Mouse (Mus musculus) layer of hippocampus, postnatal 25 days (tissue): Measurements from ENCODE around the gene Kctd7. TPM values are rescaled to one million over a fixed set of nuclear protein-coding genes. Genes with fewer than 3 reads are reported as not detected.
A peak's percentile ranks its signal among the peaks of the same experiment; 100 is the strongest.

Experiments
- DNase-seq, 2 experiments: peaks; one replicate each; pipeline ENCODE4 v3.0.0; 2022; ENCODE audit warnings: mixed read lengths in 2 of 2, low spot score in 1 of 2; ENCODE audit errors: extremely low spot score in 1 of 2
- total RNA-seq, 2 experiments: library from RNA; stranded (reverse); gene quantifications; 2 replicates each; pipeline ENCODE4 v1.2.3; 2021

Kctd7 gene
- total RNA-seq, 2 experiments from 2014 or later = 12.9 to 13.1 TPM

DNA sequence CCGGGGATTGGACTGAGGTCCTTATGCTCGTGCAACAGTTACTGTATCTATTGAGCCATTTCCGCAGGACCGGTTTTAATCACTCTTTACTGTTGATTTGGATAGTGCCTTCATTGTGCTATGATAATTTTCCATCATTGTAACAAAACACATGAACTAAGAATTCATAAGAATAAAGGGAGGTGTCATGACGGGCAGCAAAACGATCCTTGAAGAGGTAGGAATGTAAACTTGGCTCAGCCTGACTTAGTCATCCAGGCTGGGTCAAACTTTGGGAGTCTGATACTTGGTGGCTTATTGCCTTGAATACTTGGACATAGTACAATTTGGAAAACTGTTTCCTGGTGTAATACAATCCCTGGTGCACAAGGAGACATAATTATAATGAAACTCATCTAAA is 40.7 kb downstream of the Kctd7 start:
- no peak for DNase-seq

DNA sequence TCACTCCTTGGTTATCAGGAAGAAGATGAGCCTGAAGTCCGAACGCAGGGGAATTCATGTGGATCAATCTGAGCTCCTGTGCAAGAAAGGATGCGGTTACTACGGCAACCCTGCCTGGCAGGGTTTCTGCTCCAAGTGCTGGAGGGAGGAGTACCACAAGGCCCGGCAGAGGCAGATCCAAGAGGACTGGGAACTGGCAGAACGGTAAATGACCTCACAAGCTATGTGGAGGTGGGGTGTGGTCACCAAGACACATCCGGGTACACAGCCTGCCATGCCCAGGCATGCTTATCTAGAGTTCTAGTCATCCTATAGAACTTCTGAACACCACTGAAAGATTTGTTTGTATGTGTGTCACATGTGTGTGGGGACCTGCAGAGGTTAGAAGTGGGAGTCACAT is 42.7 kb downstream of the Kctd7 start:
- DNase-seq = peak in 1 of 2 experiments; percentile 23

GRCm38 (mm10) chr5:130190909-130191308 is 46.2 kb downstream of the Kctd7 start:
- no peak for DNase-seq

DNA sequence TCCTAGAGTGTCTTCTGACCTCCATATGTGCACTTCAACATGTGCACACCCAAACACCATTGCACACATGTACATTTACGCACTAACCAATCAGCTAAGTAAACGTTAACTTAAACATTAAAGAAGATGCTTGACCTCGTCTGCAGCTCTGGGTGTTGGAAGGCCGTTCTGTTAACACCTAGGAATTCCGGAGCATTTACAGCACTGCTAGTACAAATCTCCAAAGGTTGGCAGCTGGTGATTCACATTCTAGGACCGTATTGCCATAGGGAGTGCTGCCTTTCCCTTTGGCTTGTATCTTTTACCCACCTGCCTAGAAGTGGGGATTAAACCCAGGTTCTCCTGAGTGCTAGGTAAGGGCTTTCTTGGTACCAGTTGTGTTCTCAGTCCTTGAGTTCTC is 47.2 kb downstream of the Kctd7 start:
- no peak for DNase-seq

DNA sequence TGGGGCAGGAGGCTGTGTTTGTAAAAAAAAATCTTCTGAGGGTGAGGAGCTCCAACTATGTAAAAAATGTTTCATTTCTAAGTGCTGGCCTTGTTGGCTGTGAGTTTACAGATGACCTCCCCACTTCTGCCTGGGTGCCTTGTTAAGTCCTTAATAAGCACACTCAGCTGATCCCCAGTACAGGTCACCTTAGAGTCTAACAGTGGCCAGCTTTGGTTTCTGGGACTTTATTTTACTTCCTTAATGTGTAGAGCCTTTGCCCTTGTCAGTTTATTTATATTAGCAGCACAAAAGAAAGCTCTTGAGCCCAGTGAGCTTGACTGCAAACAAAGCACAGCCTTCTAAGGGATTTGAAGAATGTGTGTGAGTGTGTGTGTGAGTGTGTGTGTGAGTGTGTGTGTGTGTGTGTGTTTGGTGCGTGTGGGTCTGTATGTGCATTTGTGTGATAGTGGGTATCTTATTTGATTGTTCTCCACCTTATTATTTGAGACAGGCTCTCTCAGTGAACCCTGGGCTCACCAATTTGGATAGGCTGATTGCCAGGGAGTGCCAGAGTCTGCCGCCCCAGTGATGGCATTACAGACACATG is 47.8 kb downstream of the Kctd7 start:
- DNase-seq = no peak

- DNase-seq = no peak
Measured at GRCm38 (mm10) chr5:130193760-130194159, 49.1 kb downstream of the Kctd7 start.

- DNase-seq = no peak
Measured at GRCm38 (mm10) chr5:130196307-130196706, 51.6 kb downstream of the Kctd7 start.

DNA sequence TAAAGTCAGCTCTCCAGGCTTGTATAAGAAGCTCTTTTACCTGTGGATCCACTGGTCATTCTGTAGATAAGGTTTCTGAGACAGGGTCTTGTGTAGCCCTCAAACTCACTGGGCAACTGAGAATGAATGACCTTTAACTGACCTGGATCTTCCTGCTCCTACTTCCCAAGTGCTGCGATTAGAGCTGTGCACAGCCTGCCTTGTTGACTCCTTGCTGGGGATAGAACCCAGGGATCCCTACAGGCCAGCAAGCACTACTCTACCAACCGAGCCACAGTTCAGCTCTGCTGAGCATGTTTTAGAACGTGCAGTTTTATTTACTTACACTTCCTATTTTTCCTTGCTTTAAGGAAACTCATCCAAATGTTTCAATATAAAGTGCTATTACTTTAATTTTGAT is 52.8 kb downstream of the Kctd7 start:
- no peak for DNase-seq

DNA sequence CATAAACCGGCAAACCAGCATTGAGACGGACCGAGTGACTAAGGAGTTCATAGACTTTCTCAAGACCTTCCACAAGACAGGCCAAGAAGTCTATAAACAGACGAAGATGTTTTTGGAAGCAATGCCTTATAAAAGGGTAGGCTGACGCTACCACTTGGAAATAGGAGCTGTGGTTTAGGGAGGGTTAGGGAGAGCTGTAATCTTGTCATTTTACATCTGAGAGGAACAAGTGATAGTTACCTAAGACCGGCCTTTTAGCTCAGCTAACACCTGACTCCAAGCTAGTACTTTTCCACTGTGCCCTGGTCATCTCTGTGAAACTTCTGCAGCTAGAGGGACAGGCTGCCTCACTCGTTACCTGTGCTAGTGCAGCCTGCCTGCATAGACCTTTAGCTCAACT is 53.3 kb downstream of the Kctd7 start:
- no peak for DNase-seq

DNA sequence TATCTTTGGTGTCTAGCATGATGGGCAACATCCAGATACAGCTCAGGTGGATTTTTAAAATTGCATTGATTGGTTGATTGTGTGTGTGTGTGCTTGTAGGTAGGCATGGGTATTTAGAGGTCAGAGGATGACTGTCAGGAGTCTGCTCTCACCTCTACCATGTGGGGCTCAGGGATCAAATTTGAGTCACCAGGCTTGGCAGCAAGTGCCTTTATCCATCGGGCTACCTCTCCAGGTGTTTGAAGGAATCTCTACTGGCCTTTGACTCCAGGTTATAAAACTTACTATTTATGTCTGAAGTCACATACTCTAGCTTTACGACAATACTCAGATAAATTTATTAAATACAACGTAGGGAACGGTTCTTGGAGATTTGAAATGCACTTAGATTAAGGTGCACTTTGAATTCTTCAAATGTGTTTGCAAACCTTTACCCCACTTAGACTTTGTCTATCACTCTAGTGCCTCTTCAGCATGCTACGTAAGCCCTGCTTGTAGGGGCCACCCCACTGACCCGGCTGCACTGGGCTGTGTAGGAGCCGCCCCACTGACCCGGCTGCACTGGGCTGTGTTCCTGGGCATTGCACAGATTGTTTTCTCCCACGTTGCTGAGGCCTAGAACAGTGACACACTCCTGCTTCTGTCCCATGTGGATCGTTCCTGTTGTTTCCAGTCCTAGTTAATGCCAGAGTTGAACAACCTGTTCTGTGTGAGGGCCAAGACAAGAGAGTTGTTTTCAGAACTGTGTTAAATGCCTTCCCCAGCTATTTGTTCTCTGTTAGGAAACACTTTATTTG is 55.8 kb downstream of the Kctd7 start:
- DNase-seq = no peak

- DNase-seq = no peak
Measured at GRCm38 (mm10) chr5:130203948-130204347, 59.3 kb downstream of the Kctd7 start.

DNA sequence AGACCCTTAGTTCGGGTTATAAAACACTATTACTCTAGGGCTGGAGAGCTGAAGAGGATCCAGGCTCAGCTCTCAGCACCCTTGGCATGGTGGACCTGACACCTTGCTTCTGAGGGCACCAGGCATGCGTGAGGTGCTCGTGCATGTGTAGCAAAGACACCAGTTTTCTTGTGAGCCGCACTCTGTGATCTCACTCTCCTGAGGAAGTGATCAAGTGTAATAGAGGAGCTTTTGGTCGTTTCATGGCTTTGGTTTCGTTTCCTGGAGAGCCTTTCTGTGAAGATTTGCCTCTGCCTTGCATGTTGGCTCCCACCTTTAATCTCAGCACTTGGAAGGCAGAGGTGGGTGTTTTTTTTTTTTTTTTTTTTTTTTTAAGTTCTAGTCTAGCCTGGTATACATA is 59.9 kb downstream of the Kctd7 start:
- no peak for DNase-seq

Other genes starting within 250 kb of the Kctd7 start
- gene Zbed5, start 249.1 kb upstream of the Kctd7 start, total RNA-seq = 1 to 10 TPM; 4.9 to 6.0 TPM
- gene Phkg1, start 246.3 kb upstream of the Kctd7 start, total RNA-seq = 10 to 100 TPM; 19.3 to 25.6 TPM
- 1 to 10 TPM; 1.7 to 3.5 TPM for gene Nupr1l, start 236.3 kb upstream of the Kctd7 start, total RNA-seq
- gene Vkorc1l1, start 202.9 kb upstream of the Kctd7 start, total RNA-seq = 10 to 100 TPM; 40.5 to 45.8 TPM
- gene Gusb, start 141.8 kb upstream of the Kctd7 start, total RNA-seq = 10 to 100 TPM; 10.4 to 12.6 TPM
- 10 to 100 TPM; 15.8 to 21.8 TPM for gene Asl, start 115.6 kb upstream of the Kctd7 start, total RNA-seq
- 10 to 100 TPM; 32.0 to 38.1 TPM for gene Crcp, start 115.6 kb upstream of the Kctd7 start, total RNA-seq
- gene Tpst1, start 71.5 kb upstream of the Kctd7 start, total RNA-seq = 10 to 100 TPM; 46.4 to 48.2 TPM
- gene Rabgef1, start 26.9 kb downstream of the Kctd7 start, total RNA-seq = 10 to 100 TPM; 45.3 to 48.0 TPM
- 10 to 100 TPM; 35.2 to 43.5 TPM for gene Tmem248, start 72.2 kb downstream of the Kctd7 start, total RNA-seq
- gene Sbds, start 110.7 kb downstream of the Kctd7 start, total RNA-seq = 10 to 100 TPM; 68.9 to 81.5 TPM
- gene Tyw1, start 110.8 kb downstream of the Kctd7 start, total RNA-seq = 10 to 100 TPM; 14.4 to 18.6 TPM
- gene Caln1, start 224.6 kb downstream of the Kctd7 start, total RNA-seq = 100 to 1,000 TPM; 140 to 151 TPM
- 1 to 10 TPM; 2.2 to 5.3 TPM for gene A330070K13Rik, start 239.8 kb downstream of the Kctd7 start, total RNA-seq